Mouse (Mus musculus): ENCODE measurements at regions not wholly inside any gene's neighbourhood (a gene's known extent, or its start where the extent isn't known, plus 50 kb on each side); places are given as distances from the start of the nearest gene placed in this dataset.

DNA sequence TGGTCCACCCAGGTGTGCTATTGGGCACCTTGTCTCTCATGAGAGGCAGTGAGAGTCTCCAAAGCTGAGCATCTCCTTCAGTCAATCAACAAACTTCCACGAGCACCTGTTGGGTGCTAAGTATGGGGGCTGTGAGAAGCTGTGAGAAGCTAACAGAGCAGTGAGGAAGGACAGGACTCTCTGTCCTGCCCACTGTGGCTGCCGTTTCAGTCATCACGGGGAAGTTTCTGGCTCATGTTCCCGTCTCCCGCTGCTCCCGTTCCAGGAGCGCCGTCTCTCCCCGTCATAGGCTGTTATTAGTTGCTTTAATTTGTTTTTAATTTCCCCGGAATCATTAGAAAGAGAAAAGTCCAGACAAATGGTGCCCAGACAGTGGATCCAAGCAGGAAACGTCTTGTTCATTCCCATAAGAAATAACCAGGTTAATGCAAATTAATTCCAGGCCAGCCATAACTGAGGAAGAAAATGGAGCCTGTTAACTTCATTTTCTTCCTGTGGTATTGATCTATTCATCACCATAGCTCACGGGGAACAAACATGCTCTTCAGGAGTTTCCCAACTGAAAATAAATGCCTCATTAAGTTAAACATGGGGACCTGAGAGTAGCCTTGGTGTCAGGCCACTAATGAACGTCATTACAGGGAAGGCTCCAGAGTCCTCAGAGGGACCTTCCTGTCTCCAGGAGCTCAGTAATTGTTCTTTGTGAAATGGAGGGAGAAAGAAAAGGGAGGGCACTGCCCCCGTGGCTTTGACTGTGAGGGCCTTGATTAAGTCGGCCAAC, 70.3 kb downstream of the Matn1 start:
- no peak for DNase-seq

DNA sequence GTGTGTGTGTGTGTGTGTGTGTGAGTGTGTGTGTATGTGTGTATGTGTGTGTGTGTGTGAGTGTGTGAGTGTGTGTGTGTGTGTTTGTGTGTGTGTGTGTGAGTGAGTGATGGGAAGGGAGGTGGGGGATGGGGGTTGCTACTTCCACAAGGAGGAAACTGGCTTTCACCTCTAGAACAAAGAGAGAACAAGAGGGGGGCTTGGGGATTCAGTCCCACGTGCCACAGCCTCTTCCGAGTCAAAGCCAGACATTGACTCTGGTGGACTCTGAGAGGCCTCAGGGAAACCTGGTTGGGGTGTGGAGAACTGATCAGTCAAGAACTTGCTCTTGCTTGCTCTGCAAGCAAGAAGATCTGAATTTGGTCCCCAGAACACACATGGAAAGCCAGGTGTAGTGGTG, 71.0 kb downstream of the Matn1 start:
- DNase-seq, result no peak

DNA sequence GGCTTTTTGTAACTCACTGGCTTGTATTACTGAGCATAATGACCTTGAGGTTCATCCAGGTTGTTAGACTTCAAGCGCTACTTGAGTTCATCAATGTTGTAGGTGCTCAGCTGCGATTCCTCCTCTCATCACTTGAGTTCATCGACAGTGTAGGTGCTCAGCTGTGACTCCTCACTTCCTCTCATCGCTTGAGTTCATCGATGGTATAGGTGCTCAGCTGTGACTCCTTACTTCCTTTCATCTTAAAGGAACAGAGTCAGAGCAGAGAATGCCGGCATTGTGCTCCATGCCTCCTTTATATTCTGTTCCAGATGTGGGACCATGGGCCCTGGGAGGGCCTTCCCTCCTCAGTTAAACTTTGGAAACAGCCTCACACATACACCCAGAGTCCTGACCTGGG, 79.4 kb downstream of the Matn1 start:
- DNase-seq, result no peak

DNA sequence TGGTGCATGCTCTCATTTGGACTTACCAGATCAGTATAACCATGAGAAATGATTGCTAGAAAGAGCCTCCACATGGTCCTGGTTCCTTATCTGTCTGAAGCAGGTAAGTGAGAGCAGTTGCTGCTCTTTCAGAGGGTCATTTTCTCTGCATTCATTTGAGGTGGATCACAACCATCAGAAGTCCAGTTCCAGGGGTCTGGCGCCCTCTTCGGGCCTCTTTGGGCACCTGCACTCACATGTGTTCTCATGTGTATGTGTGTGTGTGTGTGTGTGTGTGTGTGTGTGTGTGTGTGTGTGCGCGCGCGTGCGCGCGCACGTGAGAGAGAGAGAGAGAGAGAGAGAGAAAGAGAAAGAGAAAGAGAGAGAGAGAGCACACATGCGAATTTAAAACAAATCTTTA, 92.1 kb downstream of the Matn1 start:
- no peak for DNase-seq

DNA sequence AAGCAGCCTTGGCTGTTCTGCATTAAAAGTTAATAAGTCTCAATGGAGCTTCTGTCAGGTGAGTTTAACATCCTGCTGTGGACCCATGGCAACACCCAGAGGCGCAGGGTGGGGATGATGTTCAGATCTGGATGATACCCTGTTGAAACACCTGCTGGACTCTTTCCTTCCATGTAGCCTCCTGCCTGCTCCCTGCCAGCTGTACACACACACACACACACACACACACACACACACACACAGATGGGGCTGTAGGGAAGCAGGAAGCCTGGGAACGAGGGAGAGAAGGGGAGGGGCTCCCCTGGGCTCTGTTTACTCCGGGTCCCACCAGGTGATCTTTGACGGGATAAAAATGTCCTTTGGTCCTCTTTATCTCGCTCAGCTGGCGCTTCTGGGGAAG, 93.0 kb downstream of the Matn1 start:
- DNase-seq, result no peak

DNA sequence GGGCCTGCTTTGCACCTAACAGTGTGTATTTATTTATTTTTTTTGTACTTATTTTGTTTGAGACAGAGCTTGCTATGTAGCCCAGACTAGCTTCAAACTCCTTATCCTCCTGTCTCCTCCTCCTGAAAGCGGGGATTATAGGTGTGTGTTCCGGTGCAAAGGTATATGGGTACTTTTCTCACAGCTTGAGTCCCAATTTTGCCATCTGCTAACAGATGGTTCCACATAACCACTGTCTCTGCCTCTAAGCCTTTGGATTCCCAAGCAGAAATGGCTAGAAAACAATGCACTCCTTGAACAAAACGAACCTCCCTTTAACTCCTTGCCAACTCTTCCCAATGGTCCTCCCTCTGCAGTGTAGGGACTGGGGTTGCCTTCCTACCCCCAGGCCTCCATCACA, 95.5 kb downstream of the Matn1 start:
- no peak for DNase-seq

DNA sequence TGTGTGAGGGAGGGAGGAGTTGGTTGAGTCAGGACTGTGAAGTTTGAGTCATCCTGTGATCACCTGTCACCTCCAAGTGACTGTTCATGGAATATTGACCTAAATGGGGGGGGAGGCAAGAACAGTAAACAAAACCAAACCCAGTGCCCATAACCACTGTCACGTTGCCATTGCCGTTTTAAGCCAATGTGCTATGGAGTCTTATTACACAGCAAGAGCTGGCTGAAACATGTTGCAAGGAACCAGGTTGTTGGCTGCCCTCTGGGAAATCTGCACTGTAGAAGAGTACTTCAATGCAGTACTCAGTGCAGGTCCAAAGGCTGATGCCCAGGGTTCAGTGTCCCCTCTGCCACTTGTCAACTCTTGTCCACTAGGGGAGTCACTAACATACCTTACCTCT, 97.0 kb downstream of the Matn1 start:
- no peak for DNase-seq

DNA sequence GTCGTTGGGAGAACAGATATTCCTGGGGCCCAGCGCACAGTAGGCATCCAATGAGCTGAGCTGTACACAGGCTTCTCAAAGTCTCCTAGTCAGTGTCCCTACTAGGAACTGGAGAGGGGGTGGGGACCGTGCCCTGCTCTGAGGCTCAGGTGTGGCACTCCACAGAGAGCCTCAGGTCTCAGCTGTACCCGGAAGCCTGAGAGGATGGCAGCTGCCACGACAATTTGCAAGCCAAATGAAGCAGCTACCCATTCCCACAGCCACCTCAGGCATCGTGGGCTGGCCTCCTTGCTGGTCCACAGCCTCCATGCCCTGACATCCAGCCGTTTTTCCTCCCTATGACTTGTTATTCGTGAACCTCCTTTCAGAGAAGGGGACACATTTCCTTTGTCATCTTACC, 101.9 kb downstream of the Matn1 start:
- DNase-seq, result no peak

DNA sequence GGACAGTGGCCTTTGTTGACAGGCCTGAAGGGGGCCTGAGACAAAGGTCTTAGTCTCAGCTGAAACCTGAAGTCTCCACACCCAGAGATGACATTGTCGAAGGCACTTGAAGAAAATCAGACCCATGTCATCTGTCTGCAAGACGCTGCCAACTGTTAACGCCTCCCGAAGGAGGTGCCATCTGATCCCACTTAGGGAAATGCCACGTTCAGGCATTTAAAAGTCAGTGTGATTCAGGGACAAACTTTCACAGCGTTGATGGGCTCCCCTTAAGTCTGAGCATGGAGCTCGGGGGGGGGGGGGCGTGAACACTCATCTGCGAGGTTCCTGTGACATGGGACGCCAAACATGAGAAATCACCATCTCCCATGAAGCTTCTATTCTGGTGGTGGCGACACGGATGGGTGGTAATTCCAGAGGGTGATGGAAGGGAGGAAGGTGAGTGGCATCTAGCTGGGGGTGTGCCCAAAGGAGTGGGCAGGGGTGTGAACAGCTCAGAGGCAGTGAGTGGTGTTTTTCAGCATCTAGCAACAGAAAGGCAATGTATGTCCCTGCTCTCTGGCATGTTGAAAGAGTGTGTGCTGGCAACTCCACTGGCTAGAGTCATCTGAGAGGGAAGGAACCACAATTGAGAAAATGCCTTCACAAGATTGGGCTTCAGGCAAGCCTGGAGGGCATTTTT, 102.9 kb downstream of the Matn1 start:
- DNase-seq, result no peak

DNA sequence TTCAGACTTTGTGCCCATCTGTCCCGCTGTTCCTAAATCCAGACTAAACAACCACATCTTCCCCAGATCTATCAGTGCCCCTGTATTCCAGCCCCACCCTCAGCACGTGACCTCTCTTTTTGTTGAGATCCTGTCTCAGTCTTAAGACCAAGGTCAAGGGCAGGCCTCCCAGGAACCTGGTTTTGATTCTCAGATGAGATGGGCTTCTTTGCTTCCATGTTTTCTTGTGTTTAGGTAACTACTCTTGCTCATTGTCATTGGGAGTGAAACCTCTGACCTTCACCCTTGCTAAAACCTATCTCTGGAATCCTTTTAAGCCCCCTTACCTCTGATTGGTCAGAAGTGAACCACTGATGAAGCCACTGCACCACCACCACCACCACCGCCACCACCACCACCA, 112.1 kb downstream of the Matn1 start:
- DNase-seq, result no peak

DNA sequence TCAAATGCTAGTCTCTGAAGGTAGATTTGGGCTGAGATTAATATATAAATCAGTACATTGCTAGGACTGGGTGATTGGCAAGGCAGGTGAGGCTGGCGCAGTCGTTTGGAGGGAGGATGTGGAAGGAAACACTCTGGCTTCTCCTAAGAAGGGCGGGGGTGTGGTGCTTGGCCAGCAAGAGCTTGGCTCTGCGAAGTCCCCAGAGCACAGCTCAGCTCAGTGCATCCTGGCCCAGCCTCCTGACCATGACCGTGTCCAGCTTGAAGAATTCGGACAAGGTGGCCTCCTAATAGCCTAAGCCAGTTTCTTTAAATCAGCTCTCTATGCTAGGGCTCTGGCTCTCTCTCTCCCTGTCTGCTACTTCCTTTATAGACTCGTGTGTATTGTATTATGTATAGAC, 115.4 kb downstream of the Matn1 start:
- DNase-seq, result no peak

DNA sequence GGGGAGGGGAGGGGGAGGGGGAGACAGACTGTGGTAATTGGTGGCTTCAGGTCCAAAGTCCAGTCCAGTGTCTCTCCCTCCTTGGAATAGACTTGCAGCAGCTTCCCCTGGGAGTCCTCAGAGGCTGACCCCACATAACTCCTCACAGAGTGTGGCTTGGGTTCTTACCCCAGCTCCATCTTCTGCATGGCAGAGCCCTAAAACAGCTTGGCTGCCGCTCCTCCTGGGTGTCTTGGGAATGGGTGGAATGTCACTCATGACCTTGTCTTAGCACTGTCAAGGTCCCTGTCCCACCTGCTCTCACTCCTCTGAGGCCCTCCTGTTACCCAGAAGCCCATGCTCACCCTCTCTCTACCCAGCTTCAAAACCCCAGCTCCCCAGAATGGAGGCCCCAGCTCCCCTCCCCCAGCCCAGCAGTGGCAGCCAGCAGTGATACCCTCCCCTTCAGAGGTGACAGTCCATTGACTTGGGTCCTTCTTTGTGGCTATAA, 116.1 kb downstream of the Matn1 start:
- DNase-seq, result no peak

DNA sequence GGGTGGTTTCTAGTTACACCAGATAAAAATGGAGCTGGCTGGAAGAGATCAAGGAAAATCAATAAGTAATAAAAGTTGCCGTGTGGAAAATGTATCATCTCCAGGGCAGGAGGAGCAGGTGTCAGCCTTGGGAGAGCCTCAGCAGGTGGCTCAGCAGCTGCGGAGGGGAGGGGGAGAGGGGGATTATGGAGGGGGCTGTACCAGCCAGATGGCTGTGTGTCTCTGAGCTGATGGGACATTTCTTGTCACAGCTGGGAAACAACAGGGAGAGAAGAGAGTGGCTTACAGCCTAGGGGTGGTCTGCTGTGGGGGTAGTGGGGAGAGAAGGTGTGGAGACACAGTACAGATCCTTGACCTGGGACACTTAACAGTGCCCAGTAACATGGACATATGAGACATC, 116.5 kb downstream of the Matn1 start:
- no peak for DNase-seq

DNA sequence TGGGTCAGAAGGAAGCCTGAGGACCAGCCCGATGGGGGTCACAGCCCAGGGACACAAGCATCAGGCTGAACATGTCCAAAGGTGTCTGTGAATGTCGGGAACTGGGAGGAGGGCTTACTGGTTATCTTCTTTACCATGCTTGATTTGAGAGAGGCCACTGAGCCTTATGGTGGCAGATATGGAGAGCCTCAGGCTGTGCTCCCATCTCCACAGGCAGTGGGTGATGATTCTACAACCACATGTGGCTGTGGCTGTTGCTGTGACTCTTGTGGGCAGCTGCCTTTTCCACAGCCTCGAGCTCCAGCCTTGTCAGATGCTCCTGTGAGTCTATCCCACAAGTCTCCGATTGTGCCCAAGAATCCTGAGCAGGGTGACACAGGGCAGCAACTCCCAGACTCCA, 118.4 kb downstream of the Matn1 start:
- DNase-seq, result no peak

DNA sequence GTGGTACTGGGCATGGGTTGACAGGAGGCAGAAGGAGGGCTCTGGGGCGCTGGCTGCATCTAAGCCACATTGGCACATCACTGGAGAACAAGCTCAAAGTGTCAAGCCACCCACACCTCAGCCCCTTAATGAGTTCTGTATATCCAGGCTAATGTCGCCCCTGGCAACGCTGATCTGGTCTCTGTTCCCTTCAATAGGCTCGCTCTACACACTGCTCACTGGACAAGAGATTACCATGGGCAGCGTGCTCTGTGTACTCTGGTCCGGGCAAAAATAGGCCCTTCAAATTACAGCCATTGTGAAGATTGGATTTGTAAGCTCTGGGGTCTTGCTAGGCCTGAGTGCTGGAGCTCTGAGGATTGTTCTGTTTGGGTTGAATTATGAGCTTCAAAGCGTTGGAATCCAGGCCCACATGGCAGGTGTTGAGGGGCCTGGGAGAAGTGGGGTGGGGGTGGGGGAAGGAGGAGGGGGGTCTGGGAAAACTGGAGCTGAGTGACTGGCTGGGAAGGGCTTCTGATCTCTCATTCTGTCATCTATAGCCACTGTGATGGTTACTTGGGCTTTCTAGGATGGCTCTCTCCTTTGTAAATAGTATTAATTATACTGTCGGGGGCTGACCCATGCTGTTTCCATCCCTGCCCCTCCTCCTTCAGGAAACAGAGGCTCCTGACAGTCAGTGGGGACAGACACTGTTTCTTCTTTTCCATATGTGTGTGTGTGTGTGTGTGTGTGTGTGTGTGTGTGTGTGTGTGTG, 122.2 kb downstream of the Matn1 start:
- DNase-seq, result no peak

DNA sequence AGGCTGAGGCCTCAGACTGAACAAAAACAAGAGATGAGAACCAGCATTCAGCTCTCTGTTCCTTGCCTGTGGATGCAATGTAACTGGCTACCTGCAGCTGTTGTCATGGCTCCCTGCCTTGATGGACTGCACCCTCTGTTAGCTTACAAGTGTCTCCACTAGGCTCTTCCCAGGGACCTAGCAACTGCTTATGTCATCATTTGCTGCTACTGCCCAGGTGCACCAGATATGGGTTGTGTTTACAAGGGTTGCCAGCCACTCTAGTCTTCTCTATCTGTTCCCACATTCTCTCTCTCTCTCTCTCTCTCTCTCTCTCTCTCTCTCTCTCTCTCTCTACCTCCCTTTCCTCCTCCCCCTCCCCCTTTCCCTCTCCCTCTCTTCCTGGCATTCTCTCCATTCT, 126.4 kb downstream of the Matn1 start:
- no peak for DNase-seq

DNA sequence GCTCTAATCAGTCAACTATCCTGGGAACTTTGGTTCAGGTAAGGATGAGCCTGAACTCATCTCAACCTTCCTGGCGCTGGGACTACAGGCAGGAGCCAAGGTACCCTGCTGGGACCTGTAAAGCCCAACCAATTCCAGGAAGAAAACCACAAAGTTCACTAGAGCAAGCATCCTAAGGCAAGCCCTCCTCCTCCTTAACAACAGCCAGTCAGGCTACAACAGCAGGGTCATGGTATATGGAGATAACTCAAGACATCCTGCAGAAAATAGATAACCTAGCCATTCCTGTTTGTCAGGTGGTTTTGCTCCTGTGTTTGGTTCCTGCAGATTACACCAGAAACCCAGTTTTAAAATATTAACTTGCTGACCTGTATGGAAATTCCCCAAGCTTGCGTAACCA, 128.4 kb downstream of the Matn1 start:
- DNase-seq, result no peak

DNA sequence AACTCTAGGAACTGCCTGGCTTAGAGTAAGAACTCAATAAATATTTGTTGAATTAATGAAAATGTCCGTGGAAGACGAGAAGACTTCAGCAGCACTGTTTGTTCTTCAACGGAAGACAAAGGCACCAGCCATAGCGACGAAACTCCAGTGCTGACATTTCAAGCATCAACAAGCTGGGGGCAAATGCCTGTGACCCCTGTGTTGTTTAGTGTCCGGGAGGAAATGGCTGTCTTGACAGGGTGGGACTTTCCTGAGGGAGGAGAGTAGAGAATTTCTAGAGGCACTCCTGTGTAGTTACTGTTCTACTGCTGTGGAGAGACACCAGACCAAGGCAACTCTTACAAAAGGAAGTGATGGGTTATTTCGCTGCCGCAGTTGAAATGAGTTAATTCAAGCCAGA, 129.2 kb downstream of the Matn1 start:
- no peak for DNase-seq

DNA sequence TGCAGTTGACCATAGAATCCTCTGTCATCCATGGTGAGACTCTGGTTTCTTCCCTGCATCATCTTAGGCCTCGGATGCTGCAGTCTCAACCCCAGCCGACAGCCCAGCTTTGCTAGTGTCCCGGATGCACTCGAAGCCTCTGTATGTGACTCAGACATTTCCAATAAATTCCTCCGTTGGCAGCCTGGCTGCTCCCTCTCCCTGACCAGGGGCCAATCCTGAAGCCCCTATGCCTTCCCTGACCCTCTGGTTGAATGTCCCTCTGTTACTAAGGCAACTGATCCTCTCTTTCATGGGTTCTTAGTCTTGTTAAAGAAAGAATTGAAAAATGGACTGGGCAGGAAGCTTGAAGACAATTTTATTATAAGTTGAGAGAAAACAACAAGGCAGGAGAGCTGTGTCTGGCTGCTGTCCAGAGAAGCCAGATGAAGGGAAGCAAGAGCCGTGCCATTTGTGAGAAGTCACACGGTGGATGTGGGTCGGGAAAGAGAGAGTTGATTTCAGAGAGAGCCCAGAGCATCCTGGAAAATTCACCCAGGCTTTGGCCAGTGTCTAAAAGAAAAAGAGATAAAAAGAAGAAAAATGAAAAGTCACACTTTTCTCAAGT, 131.2 kb downstream of the Matn1 start:
- no peak for DNase-seq

DNA sequence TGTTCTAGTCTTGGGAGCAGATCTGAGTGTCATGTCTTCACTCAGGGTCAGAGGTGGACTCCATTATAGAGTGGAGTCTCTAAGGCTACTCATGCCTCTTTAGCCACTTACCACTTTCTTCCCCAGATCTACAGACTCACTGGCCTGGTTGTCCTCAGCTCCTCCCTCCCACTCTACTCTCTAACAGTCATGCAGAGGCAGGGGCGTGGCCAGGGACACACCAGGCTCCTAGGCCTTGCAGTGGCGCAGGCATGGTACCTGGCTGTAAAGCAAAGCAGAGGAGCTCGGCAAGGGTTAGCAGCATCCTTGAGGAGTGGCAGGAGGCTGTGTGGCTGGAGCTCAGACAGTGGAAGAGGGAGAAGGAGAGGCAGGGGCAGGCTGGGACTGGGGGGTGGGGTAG, 132.4 kb downstream of the Matn1 start:
- no peak for DNase-seq

DNA sequence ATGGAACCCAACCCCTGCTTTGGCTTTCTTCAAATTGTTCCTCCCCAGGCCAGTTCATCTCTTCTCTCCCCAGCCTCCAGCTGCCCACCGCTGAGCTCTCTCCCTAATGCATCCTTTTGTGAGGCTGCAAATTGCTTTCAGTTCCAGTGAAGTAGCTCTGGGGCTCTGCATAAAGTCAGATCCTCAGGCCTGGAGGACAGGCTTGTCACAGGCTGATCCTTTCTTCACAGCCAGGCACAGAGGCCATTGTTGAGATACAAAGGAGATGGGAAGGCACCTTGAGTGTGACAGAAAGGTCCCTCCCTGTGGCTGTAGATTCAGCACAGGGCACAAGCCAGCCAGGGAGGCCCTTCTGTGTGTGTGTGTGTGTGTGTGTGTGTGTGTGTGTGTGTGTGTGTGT, 135.9 kb downstream of the Matn1 start:
- no peak for DNase-seq

DNA sequence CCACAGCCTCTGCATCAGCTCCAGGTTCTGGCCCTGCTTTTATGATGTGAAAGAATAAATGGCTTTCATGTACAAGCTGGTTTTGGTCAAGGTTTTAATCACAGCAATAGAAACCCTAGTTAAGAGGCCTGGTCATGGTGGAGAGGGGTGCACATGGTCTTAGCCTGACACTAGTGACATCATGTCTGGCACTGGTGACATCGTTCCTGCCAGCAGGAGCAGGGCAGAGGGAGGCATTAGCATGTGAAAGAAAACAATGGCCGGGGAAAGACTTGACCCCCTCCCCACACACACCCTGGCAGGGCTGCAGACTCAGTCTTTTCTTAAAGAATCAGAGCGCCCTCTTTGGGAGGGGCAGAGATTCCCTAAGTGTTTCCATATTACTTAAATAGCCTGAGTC, 139.2 kb downstream of the Matn1 start:
- DNase-seq, result no peak

DNA sequence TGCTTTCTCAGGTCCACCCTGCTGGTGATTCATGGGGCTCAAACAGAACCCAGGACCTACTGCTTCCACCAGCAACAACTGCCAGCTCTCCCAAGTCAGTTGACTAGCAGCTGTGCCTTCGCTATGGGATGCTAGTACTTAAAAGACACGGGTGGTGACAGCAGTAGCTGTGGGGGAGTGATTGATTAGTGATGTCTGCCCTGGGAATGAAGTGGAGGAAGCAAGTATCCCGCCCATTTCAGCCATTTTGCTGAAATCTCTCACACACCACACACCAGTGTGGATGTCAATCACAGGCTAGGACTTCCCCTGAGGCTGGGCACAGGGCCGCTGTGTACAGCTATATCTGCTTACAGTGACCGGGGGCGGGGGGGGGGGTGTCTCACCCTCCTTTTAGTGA, 153.2 kb downstream of the Matn1 start:
- DNase-seq, result no peak

Data from kidney, postnatal 36 days (tissue).